Mouse (Mus musculus) liver, embryonic 16.5 days (tissue): ENCODE measurements around the gene Ten1. TPM values are rescaled to one million over a fixed set of nuclear protein-coding genes. Genes with fewer than 3 reads are reported as not detected.

ENCODE experiments used
- ATAC-seq: fragments of 200-750 bp; cut with Nextera tagmentation; 2 replicates; pipeline ENCODE4 v1.8.0; 2017; ENCODE audit warnings: low read depth, mild to moderate bottlenecking, moderate number of reproducible peaks, moderate library complexity
- H3K27ac ChIP-seq: fragments of 300-500 bp; sonication (generic); 2 replicates; pipeline ENCODE4 v1.5.1; 2014; ENCODE audit warnings: mild to moderate bottlenecking, low read length
- H3K27me3 ChIP-seq: fragments of 300-500 bp; sonication (generic); 2 replicates; pipeline ENCODE4 v1.6.1; 2014; ENCODE audit warnings: low read depth, low read length, mixed read lengths; ENCODE audit not compliant: control insufficient read depth, insufficient read depth
- H3K36me3 ChIP-seq: fragments of 300-500 bp; sonication (generic); 2 replicates; pipeline ENCODE4 v1.6.1; 2014; ENCODE audit warnings: mild to moderate bottlenecking; ENCODE audit not compliant: control insufficient read depth, insufficient read depth
- H3K4me1 ChIP-seq: fragments of 300-500 bp; sonication (generic); 2 replicates; pipeline ENCODE4 v1.6.1; 2014; ENCODE audit warnings: low read depth, low read length, mixed read lengths; ENCODE audit not compliant: control insufficient read depth
- H3K4me2 ChIP-seq: fragments of 300-500 bp; sonication (generic); 2 replicates; pipeline ENCODE4 v1.6.1; 2014; ENCODE audit warnings: low read depth, low read length, mixed read lengths
- H3K4me3 ChIP-seq: fragments of 300-500 bp; sonication (generic); 2 replicates; pipeline ENCODE4 v1.5.1; 2014; ENCODE audit warnings: low read depth, mild to moderate bottlenecking, low read length
- H3K9ac ChIP-seq: fragments of 300-500 bp; sonication (generic); 2 replicates; pipeline ENCODE4 v1.6.1; 2014; ENCODE audit warnings: low read depth, low read length
- H3K9me3 ChIP-seq: fragments of 300-500 bp; sonication (generic); replicated peaks from 2 replicates; pipeline ENCODE4 v1.6.1; 2016; ENCODE audit warnings: low read length; ENCODE audit not compliant: control insufficient read depth
- WGBS: fragments of 180-500 bp; shearing (Covaris S2); extraction: QIAGEN DNeasy Blood & Tissue Kit; methylation state at CpG from one replicate; pipeline ENCODE4 v1.1.7; 2014; ENCODE audit not compliant: insufficient replicate concordance; 5-methylcytosine and 5-hydroxymethylcytosine counted together
- polyA plus RNA-seq: library from polyadenylated mRNA; unstranded; fragments of >200 nt; fragmentation: Nextera tagmentation; extraction: Ambion mirVana; gene quantifications from 2 replicates; pipeline ENCODE4 v1.2.1, GENCODE M21; 2015

Ten1 gene
- polyA plus RNA-seq, 1 experiment from 2014 or later = 23.1 TPM

- peak overlapping the region; percentile 43 for H3K27ac ChIP-seq
- 41% methylated on average over 8 of the region's 8 CpGs for WGBS
- no peaks in the 10 kb centered on the region for H3K9me3 ChIP-seq
- 0 out of 2 replicates have a peak overlapping the region, but pooled peaks have one; percentile 12 for H3K4me3 ChIP-seq
- no peaks in the 10 kb centered on the region for H3K27me3 ChIP-seq
- H3K36me3 ChIP-seq = no peaks in the 10 kb centered on the region; the same call in 1 of the 2 replicates
- peaks cover 22% of the 10 kb centered on the region for H3K4me1 ChIP-seq
- H3K9ac ChIP-seq = no peak overlapping the region
- H3K4me2 ChIP-seq = peak overlapping the region; percentile 38
- no peak for ATAC-seq
These were observed 4.0 kb upstream of the Ten1 start for GRCm38 (mm10) chr11:116194619-116195018.

GRCm38 (mm10) chr11:116195252-116195651, 3.4 kb upstream of the Ten1 start:
- WGBS = 15% methylated on average over 5 of the region's 5 CpGs
- no peak; the same call in 1 of the 2 replicates for ATAC-seq
- Histone ChIP-seq H3K4me3 (0 out of 2 replicates have a peak overlapping the region, but pooled peaks have one; percentile 12), H3K27ac (peak overlapping the region; percentile 43), H3K9me3 (no peaks in the 10 kb centered on the region), H3K4me1 (peaks cover 25% of the 10 kb centered on the region), H3K9ac (no peak overlapping the region; the same call in 1 of the 2 replicates), H3K4me2 (peak overlapping the region; percentile 38), H3K27me3 (no peaks in the 10 kb centered on the region), H3K36me3 (no peaks in the 10 kb centered on the region; the same call in 1 of the 2 replicates)

- Histone ChIP-seq H3K36me3 (no peaks in the 10 kb centered on the region; the same call in 1 of the 2 replicates), H3K27ac (0 out of 2 replicates have a peak overlapping the region, but pooled peaks have one; percentile 20), H3K4me3 (no peak overlapping the region; the same call in 1 of the 2 replicates), H3K9ac (no peak overlapping the region), H3K4me1 (peaks cover 29% of the 10 kb centered on the region), H3K27me3 (no peaks in the 10 kb centered on the region), H3K9me3 (no peaks in the 10 kb centered on the region), H3K4me2 (peak overlapping the region; percentile 28; the same call in 1 of the 2 replicates)
- ATAC-seq = no peak
- 59% methylated on average over 3 of the region's 3 CpGs for WGBS
These were observed 2.3 kb upstream of the Ten1 start for GRCm38 (mm10) chr11:116196336-116196735.

- H3K9ac ChIP-seq = no peak overlapping the region; the same call in 1 of the 2 replicates
- peak overlapping the region; percentile 92 for H3K4me3 ChIP-seq
- peak overlapping the region; percentile 8; the same call in 1 of the 2 replicates for H3K27ac ChIP-seq
These were observed 1.6 kb upstream of the Ten1 start for GRCm38 (mm10) chr11:116196866-116197583.

GRCm38 (mm10) chr11:116197584-116197906, 1.1 kb upstream of the Ten1 start:
- ATAC-seq = no peak
- 70% methylated on average over 6 of the region's 6 CpGs for WGBS
- no peaks in the 10 kb centered on the region; the same call in 1 of the 2 replicates for H3K36me3 ChIP-seq
- H3K4me3 ChIP-seq = peak overlapping the region; percentile 92
- peaks cover 30% of the 10 kb centered on the region for H3K4me1 ChIP-seq
- no peaks in the 10 kb centered on the region for H3K27me3 ChIP-seq
- peak overlapping the region; percentile 80 for H3K4me2 ChIP-seq
- H3K27ac ChIP-seq = peak overlapping the region; percentile 8
- no peaks in the 10 kb centered on the region for H3K9me3 ChIP-seq
- peak overlapping the region; percentile 13; the same call in 1 of the 2 replicates for H3K9ac ChIP-seq

More at GRCm38 (mm10) chr11:116196866-116197583, 1.6 kb upstream of the Ten1 start:
- H3K4me2 ChIP-seq = peak overlapping the region; percentile 80; the same call in 1 of the 2 replicates
- no peaks in the 10 kb centered on the region; the same call in 1 of the 2 replicates for H3K36me3 ChIP-seq
- H3K27me3 ChIP-seq = no peaks in the 10 kb centered on the region
- no peak for ATAC-seq
- WGBS = 87% methylated on average over 18 of the region's 18 CpGs
- H3K4me1 ChIP-seq = peaks cover 30% of the 10 kb centered on the region
- no peaks in the 10 kb centered on the region for H3K9me3 ChIP-seq

GRCm38 (mm10) chr11:116198132-116198531, 523 bp upstream of the Ten1 start:
- 17% methylated on average over 13 of the region's 13 CpGs for WGBS
- Histone ChIP-seq H3K36me3 (no peaks in the 10 kb centered on the region; the same call in 1 of the 2 replicates), H3K9me3 (no peaks in the 10 kb centered on the region), H3K4me2 (peak overlapping the region; percentile 80), H3K4me3 (peak overlapping the region; percentile 92), H3K9ac (peak overlapping the region; percentile 80), H3K27ac (peak overlapping the region; percentile 90), H3K27me3 (no peaks in the 10 kb centered on the region), H3K4me1 (peaks cover 30% of the 10 kb centered on the region)
- no peak for ATAC-seq

GRCm38 (mm10) chr11:116201151-116201550, 2.5 kb downstream of the Ten1 start:
- Histone ChIP-seq H3K9ac (no peak overlapping the region), H3K27ac (no peak overlapping the region), H3K36me3 (peaks cover 2% of the 10 kb centered on the region; the same call in 1 of the 2 replicates), H3K27me3 (no peaks in the 10 kb centered on the region), H3K4me2 (no peak overlapping the region), H3K4me1 (peaks cover 20% of the 10 kb centered on the region), H3K4me3 (no peak overlapping the region), H3K9me3 (no peaks in the 10 kb centered on the region)
- no peak for ATAC-seq
- 79% methylated on average over 2 of the region's 2 CpGs for WGBS

- WGBS = 77% methylated on average over 3 of the region's 3 CpGs
- no peak for ATAC-seq
- Histone ChIP-seq H3K27ac (no peak overlapping the region), H3K4me3 (no peak overlapping the region), H3K9me3 (no peaks in the 10 kb centered on the region), H3K27me3 (no peaks in the 10 kb centered on the region), H3K36me3 (peaks cover 3% of the 10 kb centered on the region; the same call in 1 of the 2 replicates), H3K4me1 (peaks cover 11% of the 10 kb centered on the region), H3K9ac (no peak overlapping the region), H3K4me2 (no peak overlapping the region)
These were observed 4.5 kb downstream of the Ten1 start for GRCm38 (mm10) chr11:116203150-116203549.

GRCm38 (mm10) chr11:116206678-116207077, 8.0 kb downstream of the Ten1 start:
- Histone ChIP-seq H3K36me3 (peaks cover 3% of the 10 kb centered on the region; the same call in 1 of the 2 replicates), H3K4me3 (no peak overlapping the region), H3K4me1 (peaks cover 3% of the 10 kb centered on the region; the same call in 1 of the 2 replicates), H3K27ac (no peak overlapping the region), H3K4me2 (no peak overlapping the region), H3K27me3 (no peaks in the 10 kb centered on the region), H3K9ac (no peak overlapping the region), H3K9me3 (no peaks in the 10 kb centered on the region)
- ATAC-seq = no peak
- WGBS = 63% methylated on average over 4 of the region's 4 CpGs
